Mouse (Mus musculus) embryo, embryonic 9.5 days (tissue): Measurements from ENCODE around the gene Mamstr.

ENCODE experiments used
- DNase-seq: peaks from one replicate; pipeline ENCODE4 v3.0.0-alpha.2; 2017; ENCODE audit errors: extremely low spot score

The Mamstr gene

DNA sequence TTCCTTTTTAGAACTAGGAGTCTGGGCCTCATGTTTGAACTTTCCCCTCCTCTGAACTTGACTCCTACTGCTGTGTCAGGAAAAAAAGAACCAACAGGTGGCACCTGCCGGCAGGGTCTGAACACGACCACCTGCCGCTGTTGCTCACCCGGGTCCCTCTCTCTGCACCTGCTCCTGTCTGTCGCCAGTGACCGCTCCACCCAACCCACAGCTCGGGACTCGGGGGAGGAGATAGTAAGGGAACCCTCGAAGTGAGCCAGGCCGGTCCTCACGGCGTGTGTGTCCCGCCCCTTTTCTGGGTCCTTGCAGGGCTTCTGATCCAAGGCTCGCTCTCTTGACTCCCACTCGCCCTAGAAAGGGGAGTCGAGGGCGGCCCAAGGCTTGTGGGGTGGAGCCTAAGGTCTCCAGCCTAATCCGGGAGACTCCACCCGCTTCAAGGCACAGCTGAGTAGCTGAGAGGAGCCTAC lies at the start of gene Mamstr:
Mamstr (plus strand) TSS at position 417 of the 467 bp plus-strand sequence.
- DNase-seq = no peak

DNA sequence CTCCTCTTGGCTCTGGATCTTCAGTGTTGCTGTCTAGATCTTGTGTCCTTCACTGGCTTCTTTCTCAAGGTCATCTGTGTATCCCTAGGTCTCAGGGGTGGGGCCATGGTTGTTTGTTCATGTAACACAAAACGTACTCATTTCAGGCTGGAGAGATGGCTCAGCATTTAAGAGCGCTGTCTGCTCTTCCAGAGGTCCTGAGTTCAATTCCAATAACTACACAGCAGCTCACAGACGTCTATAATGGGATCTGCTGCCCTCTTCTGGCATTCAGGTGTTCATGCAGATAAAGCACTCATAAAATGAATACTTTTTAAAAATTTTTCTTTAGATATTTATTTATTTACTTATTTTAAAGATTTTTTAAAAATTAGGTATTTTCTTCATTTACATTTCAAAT lies 48.9 kb upstream of the Mamstr start:
- DNase-seq = no peak

DNA sequence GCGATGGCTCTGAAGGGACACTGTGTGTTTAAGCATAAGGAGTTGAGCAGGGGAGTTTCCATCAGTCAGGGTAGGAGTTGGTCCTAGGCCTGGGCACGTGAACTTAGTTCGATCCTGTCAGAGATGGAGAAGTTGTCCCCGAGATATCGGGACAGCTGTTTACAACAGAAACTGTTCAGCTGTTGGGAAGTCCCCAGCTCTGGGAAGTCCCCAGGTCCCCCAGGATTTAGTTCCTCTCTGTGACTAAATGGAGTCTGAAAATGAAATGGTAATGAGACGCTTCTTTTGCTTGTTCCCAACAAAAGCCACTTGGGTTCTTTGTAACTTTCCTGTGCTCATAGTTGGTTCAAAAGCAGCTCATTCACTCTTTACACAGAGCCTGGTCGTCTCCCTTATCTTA lies 47.9 kb upstream of the Mamstr start:
- no peak for DNase-seq

DNA sequence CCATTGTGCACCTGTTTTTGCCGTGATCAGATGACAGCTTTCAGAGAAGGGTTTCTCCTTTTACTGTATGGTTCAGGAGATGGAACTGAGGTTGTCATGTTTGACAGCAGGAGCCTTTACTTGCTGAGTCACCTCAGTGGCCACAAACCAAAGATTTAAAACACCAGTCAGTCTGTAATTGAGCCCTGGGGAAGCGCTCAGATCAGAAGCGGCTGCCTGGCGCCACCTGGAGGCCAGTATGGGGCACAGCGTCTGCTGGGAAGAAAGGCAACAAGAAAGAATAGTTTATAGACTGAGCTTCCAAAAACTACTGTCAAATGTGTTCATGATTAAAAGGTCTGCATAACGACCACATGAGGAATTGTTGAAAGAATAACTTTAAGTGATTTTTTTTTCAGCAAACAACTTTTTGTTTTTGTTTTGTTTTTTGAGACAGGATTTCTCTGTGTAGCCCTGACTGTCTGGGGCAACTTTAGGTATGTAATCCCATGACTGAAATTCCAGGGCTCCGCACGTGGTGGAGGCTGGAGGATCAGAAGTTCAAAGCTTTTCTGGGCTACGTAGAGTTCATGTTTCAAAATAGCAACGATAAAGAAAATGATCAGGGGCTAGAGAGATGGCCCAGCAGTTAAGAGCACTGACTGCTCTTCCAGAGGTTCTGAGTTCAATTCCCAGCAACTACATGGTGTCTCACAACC lies 46.5 kb upstream of the Mamstr start:
- peak; percentile 67 for DNase-seq

DNA sequence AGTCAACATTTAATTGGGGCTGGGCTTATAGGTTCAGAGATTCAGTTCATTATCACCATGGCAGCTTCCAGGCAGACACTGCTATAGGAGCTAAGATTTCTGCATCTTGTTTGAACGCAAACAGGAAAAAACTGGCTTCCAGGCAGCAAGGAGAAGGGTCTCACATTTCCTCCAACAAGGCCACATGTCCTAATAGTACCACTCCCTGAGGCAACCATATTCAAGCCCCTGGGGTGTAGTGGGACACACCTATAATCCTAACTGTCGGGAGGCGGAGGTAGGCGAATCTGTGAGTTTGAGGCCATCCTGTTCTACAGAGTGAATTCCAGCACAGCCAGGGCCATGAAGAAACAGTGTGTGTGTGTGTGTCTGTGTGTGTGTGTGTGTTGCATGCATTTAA lies 44.6 kb upstream of the Mamstr start:
- no peak for DNase-seq

DNA sequence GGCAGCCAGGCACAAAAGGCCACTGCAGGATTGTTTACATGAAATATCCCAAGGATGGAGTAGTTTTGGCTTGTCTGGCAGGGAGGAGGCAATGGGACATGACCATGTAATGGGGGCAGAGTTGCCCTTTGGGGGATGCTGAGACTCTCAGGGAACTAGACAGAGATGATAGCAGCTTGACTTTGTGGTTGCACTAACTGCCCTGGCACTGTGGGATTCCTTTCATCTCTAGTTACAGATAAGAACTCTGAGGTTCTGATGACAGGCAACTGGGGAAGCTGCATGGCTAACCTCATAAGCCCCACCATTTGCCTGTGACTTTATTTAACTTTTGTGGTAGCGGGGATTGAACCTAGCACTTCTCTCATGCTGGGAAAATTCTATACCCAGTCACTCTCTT lies 43.7 kb upstream of the Mamstr start:
- DNase-seq = no peak

DNA sequence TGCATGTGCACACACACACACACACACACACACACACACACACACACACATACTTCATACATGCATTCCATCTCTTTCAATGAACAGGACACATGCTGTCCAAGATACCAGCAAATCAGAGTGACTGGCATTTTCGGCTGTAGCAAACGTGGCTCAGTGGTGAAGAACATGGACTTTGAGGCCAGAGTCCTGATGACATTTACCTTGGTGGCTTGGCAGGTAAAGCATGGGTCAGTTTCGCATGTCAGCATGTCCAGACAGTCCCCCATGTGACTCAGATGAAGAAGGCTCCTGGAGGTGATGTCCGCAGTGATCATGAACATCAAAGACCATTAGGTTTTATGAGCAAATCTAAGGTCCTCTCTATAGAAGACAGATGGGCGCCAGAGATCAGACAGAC lies 42.8 kb upstream of the Mamstr start:
- DNase-seq = no peak

DNA sequence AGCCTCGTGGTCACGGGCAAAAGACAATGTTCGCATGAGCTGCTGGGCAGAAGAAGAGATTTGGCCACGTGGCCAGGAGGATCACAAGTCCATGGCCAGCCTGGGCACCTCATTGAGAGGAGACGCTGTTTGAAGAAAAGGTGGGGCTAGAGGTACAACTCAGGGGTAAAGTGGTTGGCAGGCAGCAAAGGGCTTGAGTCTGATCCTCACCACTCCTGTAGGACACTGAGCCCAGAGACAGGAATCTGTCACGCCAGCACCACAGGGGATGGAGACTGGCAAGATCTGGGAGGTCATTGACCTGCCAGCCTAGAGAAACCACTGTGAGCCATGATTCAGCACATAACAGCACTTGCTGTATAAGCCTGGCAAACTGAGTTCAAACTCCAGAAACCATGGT lies 42.2 kb upstream of the Mamstr start:
- DNase-seq = no peak

DNA sequence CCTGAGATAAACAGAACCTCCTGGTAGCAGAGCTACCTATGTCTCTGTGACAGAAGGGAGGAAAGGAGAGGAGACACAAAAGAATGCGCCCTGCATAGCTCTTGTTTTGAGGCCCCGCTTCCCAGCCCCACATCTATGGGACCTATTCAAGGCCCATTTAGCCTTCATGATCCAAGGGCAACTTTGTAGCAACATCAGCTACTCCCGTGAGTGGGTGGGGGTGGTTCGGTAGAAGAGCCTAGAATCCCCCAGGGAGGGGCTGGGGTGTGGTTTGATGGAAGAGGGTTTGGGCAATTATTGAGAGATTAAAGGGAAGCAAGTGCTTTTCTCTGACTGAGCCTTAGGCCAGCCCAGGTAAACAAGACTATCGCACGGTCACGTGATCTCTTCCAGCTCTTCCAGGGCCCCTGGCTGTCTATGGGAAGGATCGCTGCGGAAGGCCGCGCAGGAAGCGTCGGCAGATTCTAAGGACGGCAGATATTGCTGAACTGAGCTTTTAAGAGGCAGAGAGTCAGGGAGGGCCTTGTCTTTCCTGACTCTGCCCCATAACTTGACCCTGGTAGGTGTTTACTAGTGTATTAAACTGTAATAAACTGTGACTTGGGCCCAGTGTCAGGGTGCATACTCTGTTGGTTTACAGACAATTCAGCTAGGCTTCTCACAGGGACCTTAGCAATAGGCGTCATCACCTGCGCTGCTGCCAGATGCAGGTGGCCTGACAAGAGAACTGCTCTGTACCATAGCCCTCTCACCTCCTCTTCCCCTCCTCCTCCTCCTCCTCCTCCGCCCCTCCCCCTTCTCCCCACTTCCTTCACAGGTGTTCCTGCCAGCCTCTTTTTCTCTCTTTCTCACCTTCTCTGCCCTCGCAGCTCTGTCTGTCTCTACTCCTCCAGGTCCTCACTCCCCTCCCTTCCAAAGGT lies 40.6 kb upstream of the Mamstr start:
- DNase-seq = no peak

DNA sequence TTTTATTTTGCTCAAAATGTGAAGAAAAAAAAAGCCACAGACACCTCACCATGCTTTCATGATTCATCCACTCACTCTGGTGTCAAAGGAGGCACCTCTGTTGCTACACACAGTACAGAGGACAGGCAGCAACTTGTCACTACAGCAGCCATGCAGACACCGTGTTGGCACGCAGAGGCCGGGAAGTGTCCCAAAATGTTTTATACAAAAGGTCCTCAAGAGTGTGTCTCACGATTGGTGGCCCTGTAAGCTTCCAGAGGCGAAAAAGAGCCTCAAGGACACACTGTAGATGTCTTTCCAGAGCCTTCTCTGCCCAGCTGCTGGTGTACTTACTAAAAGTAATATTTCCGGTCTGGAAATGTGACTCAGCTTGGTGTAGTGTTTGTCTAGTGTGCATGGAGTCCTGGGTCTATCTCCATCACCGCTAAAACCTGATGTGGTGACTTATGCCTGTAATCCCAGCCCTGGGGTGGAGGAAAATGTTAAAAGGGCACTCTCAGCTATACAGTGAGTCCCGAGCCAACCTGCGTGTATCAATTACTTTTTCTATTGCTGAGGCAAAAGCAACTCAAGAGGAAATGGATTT lies 34.0 kb upstream of the Mamstr start:
- DNase-seq = no peak

DNA sequence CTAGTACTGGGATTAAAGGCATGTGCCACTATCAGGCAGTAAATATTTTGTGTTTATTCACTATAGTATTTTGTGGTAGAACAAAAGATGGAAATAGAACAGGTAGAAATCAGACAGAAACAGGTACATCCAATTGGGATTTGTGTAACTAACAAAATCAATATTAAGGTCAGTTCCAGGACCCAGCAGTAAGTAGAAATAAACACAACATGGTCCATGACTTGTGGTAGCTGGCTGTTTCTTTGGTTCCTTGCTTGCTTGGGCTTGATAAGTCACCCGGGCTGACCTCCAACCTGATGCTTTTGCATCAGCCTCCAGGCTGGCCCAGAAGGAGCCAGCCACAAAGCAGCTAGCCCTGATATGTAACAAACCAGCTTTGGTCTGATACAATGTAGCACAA lies 30.3 kb upstream of the Mamstr start:
- DNase-seq = no peak

DNA sequence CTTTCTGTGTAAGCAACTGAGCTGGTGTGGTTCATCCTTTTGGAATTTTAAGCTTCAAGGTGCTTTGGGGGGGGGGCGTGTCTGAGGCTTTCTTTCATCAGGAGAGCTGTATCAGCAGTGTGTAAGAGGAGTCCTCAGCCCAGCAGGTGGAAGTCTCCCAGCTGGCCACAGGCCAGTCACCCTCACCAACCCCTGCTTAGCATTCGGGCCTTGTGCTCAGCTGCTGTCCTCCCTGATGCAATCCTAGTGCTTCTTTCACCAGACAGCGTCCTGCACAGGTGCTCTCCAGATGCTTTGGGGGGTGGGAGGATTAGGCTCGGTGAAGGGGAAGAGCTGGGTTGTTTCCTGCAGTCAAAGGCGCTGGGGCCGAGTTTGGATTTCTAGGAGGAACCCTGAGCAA lies 23.5 kb upstream of the Mamstr start:
- no peak for DNase-seq

DNA sequence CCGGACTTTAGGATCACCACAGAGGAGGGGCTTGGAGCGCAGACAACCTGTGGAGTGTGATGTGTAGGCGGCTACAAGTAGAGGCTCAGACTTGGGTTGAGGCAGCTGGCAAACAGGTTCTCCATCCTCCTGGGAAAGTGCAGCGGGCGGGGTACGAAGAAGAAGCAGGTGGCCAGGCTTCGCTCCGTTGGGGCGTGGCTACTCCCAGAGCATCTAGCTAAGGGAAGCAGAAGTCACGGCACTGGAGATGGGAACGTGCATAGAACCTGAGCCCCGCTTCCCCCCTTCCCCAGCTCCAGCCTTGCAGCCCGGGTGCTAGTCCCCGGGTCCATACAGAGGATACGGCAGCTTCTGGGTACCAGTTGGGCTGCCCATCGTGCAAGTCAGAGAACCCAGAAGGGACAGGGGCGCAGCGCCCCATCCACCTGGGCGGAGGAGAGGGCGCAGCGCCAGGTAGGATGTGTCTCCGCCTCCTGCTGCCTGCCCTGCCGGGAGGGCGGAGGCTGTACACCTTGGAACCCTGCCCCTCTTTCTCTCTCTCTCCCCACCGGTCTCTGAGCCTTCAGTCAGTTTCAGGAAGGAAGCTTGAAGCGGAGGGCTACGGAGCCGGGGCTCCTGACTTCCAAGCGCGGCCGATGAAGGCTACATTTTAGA lies 22.6 kb upstream of the Mamstr start, which contains the start of gene Fut1:
Fut1 (plus strand) TSS at position 248 of the 654 bp plus-strand sequence.
- no peak for DNase-seq

DNA sequence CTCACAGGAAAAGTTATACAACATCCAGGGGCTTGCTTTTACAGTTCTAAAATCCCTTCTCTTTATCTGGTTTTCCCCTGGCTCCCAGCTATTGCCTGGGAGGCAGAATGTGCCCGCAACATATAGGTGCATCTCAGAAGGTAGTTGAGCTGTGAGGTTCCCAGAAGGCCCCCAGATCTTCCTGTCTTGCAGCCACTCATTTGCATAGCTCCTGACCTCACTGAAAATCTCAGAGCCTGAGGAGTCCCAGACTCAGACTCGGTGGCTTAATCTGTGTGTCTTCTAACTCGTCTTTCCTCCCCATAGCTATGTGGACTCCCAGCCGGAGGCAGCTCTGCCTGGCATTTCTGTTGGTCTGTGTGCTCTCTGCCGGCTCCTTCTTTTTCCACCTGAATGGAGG lies 21.5 kb upstream of the Mamstr start:
- DNase-seq = no peak

DNA sequence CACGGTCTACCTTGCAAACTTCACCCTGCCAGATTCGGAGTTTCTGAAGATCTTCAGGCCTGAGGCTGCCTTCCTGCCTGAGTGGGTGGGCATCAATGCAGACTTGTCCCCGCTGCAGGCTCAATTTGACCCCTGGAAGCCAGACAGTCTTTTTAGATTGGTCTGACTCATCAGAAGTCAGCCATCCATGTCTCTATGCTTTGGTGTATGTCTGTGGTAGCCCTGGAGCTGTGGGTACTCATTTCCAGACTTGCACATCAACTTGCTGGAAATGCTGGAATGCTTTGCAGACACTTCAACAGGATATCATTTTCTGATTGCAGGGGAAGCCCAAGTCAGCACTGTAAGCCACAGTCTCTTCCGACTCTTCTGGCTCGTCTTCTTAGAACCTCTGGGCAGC lies 20.2 kb upstream of the Mamstr start:
- no peak for DNase-seq

DNA sequence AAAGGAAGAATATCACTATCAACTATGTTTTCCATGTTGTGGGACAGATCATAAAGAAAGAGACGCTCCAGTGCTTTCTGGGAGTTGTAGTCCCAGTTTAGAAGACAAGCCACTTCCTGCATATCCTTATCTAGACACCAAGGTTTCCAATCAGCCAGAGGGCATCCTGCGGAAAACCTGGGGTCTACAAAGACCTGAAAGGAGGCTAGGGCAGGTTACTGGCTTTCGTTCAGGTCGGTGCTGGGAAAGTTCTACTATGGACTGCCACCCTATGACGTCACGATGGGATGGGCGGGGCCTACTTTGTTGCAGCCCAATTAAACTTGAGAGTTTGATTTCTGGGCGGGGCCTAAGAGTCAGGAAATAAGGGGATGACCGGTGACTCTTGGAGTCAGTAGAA lies 18.3 kb upstream of the Mamstr start, which contains the start of gene Izumo1:
Izumo1 (plus strand) TSS at position 369 of the 400 bp plus-strand sequence.
- DNase-seq = no peak

DNA sequence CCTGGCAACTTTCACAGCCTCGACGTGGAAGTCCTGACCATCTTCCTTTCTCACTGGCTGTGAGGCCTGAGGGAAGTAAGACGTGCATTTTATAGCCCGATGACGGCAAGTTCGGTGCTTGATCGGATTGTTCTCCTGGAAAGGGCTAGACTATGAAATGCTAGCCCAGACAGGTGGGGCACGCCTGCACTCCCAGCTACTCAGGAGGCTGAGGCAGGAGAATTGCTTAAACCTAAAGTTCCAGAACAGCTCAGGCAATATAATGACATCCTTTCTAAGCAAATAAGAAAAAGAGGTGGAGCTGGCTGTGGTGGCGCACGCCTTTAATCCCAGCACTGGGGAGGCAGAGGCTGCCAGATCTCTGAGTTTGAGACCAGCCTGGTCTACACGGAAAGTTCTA lies 16.3 kb upstream of the Mamstr start:
- no peak for DNase-seq

DNA sequence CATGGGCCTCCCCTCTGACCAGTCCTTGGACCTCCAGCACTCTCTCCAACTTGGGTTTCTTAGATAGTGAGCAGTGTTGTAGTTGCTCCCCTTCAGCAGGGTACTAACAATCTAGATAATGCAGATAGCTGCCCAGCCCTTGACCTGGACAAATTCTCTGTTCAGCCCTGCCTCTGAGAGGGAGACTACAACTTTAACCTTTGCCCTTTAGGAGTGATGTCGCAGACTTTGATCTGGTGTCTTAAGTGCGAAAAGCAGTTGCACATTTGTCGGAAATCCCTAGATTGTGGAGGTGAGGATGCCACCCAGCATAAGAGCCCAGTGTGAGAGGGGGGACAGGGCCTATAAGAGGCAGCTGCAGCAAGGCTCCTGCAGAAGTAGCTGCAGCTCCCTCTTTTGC lies 15.1 kb upstream of the Mamstr start:
- DNase-seq = no peak

DNA sequence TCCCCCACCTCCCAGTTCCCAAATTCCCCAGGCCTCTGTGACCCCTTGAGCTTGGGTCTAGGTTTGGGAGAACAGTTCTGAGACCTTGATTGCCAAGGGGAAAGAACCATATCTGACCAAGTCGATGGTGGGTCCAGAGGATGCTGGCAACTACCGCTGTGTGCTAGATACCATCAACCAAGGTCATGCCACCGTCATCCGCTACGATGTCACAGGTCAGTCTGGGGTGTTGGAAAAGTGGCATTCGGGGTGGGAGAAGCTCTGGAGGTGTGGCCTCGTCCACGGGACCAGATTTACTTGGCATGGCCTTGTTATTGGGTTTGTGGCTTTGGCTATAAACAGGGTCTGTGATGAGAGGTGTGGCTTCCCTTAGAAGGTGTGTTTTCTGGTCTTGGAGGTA lies 14.3 kb upstream of the Mamstr start:
- DNase-seq = no peak

DNA sequence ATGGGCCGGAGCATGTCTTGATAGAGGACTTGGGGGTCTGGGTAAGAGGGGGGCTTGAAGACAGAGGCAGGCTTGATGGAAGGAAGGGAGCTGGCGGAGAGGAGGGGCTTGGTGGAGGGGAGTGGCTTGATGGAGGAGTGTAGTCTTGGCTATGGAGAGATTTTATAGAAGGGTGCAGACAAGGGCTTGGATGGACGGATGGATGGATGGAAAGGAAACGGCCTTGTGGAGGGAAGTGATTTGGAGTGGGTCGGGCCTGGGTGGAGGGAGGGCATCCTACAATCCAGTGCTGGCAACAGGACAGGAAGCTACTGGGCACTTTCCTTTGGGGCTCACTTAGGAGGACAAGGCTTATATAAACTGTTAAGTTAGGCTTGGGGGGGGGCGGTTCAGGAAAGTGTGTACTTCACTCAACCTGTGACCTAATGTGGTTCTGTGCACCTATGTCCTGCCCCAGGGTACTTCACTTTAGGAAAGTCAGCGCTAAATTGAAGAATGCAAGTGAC lies 13.2 kb upstream of the Mamstr start:
- no peak for DNase-seq

DNA sequence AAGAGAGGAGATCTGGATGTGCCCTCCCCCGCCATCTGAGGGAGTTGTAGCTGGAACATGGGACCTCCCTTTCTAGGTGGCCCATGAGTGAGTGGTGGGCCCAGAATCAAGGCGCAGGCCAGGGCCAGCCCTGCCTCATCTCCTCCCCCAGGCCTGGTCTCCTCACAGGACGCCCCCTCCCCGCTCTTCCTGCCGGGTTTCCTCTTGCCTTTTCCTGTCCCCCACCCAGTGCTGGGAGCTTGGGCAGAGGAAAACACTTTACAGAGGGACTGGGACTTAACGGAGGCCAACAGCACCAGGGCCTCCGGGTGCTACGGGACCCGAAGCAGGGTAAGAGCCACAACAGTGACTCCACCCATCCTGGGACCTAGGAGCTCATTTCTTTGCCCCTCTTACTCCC lies 12.5 kb upstream of the Mamstr start, which contains the start of gene Rasip1:
Rasip1 (plus strand) TSS at position 228 of the 400 bp plus-strand sequence.
- DNase-seq = no peak
